Mouse (Mus musculus) ES-E14 (cell line): ENCODE data around the gene Gm10375. TPM values are rescaled to one million over a fixed set of nuclear protein-coding genes. Genes with fewer than 3 reads are reported as not detected.
"Not testable (repeated sequence)": the region's sequence is repeated elsewhere in the genome, so short reads cannot be mapped to it uniquely, and the experiment has no call there.

Source experiments
- DNase-seq: peaks from one replicate; pipeline ENCODE4 v3.0.0-alpha.2; 2013; ENCODE audit warnings: low read depth, low spot score
- H3K27ac ChIP-seq: 2 replicates; pipeline ENCODE4 v1.5.1; 2012; ENCODE audit warnings: low read depth, mild to moderate bottlenecking, low read length, moderate library complexity, mixed read lengths; ENCODE audit not compliant: poor library complexity, insufficient read depth, severe bottlenecking
- H3K36me3 ChIP-seq: 2 replicates; pipeline ENCODE4 v1.6.1; 2012; ENCODE audit warnings: mild to moderate bottlenecking, low read length, moderate library complexity, mixed read lengths; ENCODE audit not compliant: control insufficient read depth, poor library complexity, insufficient read depth, severe bottlenecking
- H3K4me1 ChIP-seq, 2 experiments: fragments of 150-350 bp in 1 of 2; sonication (generic) in 1 of 2; 2 replicates each; pipeline ENCODE4 v1.6.1; 2012; ENCODE audit warnings: low read length in 2 of 2, mild to moderate bottlenecking in 1 of 2, mixed read lengths in 1 of 2; ENCODE audit not compliant: control insufficient read depth in 2 of 2, insufficient read depth in 2 of 2, poor library complexity in 1 of 2
- H3K4me3 ChIP-seq, 2 experiments: fragments of 150-350 bp in 1 of 2; sonication (generic) in 1 of 2; 2 replicates each; pipeline ENCODE4 v1.5.1; 2012; ENCODE audit warnings: low read length in 2 of 2, low read depth in 1 of 2, mild to moderate bottlenecking in 1 of 2, mixed read lengths in 1 of 2; ENCODE audit not compliant: insufficient read depth in 1 of 2, poor library complexity in 1 of 2, severe bottlenecking in 1 of 2
- H3K9ac ChIP-seq: 2 replicates; pipeline ENCODE4 v1.6.1; 2012; ENCODE audit warnings: low read depth, mild to moderate bottlenecking, low read length, mixed read lengths; ENCODE audit not compliant: poor library complexity, insufficient read depth, severe bottlenecking
- H3K9me3 ChIP-seq: fragments of 150-350 bp; sonication (generic); 2 replicates; pipeline ENCODE4 v1.6.1; 2012; ENCODE audit warnings: low read depth, mild to moderate bottlenecking, low read length; ENCODE audit not compliant: control insufficient read depth, insufficient read depth
- in situ Hi-C, 2 experiments: fragments of 600-800 bp; cut with MboI; formaldehyde crosslinking; loops; one replicate each; pipeline ENCODE4 v1.15.1; 2025; ENCODE audit warnings: low sequenced_read_pairs in 2 of 2, inconsistent platforms in 1 of 2; ENCODE audit not compliant: unreplicated experiment in 2 of 2
- total RNA-seq: library from RNA; depleted of rRNA; stranded (reverse); fragments of 300-350 nt; gene quantifications from 2 replicates; pipeline ENCODE4 v1.2.3, GENCODE M21; 2012; rRNA removed

Gene Gm10375
- total RNA-seq, result not detected in 2 replicates

- H3K4me3 ChIP-seq, H3K36me3 ChIP-seq, H3K27ac ChIP-seq, H3K9me3 ChIP-seq, in situ Hi-C loops, DNase-seq, H3K4me1 ChIP-seq, H3K9ac ChIP-seq: not testable (repeated sequence)
These were observed at the start of gene Gm10375 for GRCm38 (mm10) chr14:43607913-43608312. TSS of gene Gm10375 (minus strand) at chr14:43608013.

- H3K4me3 ChIP-seq, H3K27ac ChIP-seq, H3K36me3 ChIP-seq, H3K9me3 ChIP-seq, in situ Hi-C loops, H3K9ac ChIP-seq, DNase-seq, H3K4me1 ChIP-seq: not testable (repeated sequence)
These were observed 28.8 kb downstream of the Gm10375 start, which contains the start of gene Gm17654 for GRCm38 (mm10) chr14:43579046-43579445. TSS of gene Gm17654 (minus strand) at chr14:43579146.

GRCm38 (mm10) chr14:43577969-43578368 is 29.8 kb downstream of the Gm10375 start:
- H3K4me1 ChIP-seq, in situ Hi-C loops, H3K27ac ChIP-seq, H3K36me3 ChIP-seq, H3K4me3 ChIP-seq, H3K9me3 ChIP-seq, DNase-seq, H3K9ac ChIP-seq: not testable (repeated sequence)

Other genes with a start within 250 kb of the Gm10375 start
- gene Gm8138, start 191.7 kb downstream of the Gm10375 start, total RNA-seq, result not detected in 2 replicates
- not detected in 2 replicates for gene Gm5799, start 64.4 kb downstream of the Gm10375 start, total RNA-seq
- gene Gm17654, start 28.9 kb downstream of the Gm10375 start, total RNA-seq, result not detected in 2 replicates
- gene Gm8165, start 69.2 kb upstream of the Gm10375 start, total RNA-seq, result not detected in 2 replicates
- gene Gm7324, start 89.8 kb upstream of the Gm10375 start, total RNA-seq, result 0.42 and 1.3 TPM in 2 replicates
- gene Gm16506, start 119.5 kb upstream of the Gm10375 start, total RNA-seq, result not detected in 2 replicates
- not detected in 2 replicates for gene Gm6526, start 139.9 kb upstream of the Gm10375 start, total RNA-seq
- gene Gm8180, start 176.7 kb upstream of the Gm10375 start, total RNA-seq, result not detected in 2 replicates